Mouse (Mus musculus) heart, adult 2 months (tissue): Measurements from ENCODE around the gene Magi2. TPM values are rescaled to one million over a fixed set of nuclear protein-coding genes. Genes with fewer than 3 reads are reported as not detected.

Experiments
- DNase-seq, 2 experiments: peaks; one replicate each; pipeline ENCODE4 v3.0.0; 2021
- H3K27ac ChIP-seq: fragments of 200-600 bp; 2 replicates; pipeline ENCODE4 v1.8.1; 2022
- H3K27me3 ChIP-seq: fragments of 200-500 bp; 2 replicates; pipeline ENCODE4 v1.6.1; 2012; ENCODE audit warnings: mild to moderate bottlenecking, low read length, inconsistent platforms, mixed read lengths; ENCODE audit not compliant: control insufficient read depth, insufficient read depth
- H3K36me3 ChIP-seq: fragments of 200-500 bp; 2 replicates; pipeline ENCODE4 v1.6.1; 2012; ENCODE audit warnings: low read length, inconsistent platforms; ENCODE audit not compliant: control insufficient read depth, insufficient read depth
- H3K4me1 ChIP-seq: fragments of 200-500 bp; 2 replicates; pipeline ENCODE4 v1.6.1; 2011; ENCODE audit warnings: low read length; ENCODE audit not compliant: control insufficient read depth, insufficient read depth
- H3K4me3 ChIP-seq: fragments of 200-600 bp; 2 replicates; pipeline ENCODE4 v1.8.1; 2022
- H3K79me2 ChIP-seq: fragments of 200-500 bp; replicated peaks from 2 replicates; pipeline ENCODE4 v1.6.1; 2012; ENCODE audit warnings: mild to moderate bottlenecking, inconsistent platforms, low read length, moderate library complexity, mixed read lengths; ENCODE audit not compliant: control insufficient read depth, insufficient read depth
- H3K9ac ChIP-seq: fragments of 200-500 bp; 2 replicates; pipeline ENCODE4 v1.6.1; 2012; ENCODE audit warnings: low read depth, mild to moderate bottlenecking, control low read depth, inconsistent platforms, low read length, mixed read lengths
- CTCF ChIP-seq: fragments of 200-600 bp; IDR thresholded peaks from 2 replicates; pipeline ENCODE4 v1.8.1; 2022; ENCODE audit warnings: antibody characterized with exemption, mild to moderate bottlenecking, moderate library complexity
- EP300 ChIP-seq: fragments of 200-500 bp; IDR thresholded peaks from 2 replicates; pipeline ENCODE4 v1.6.1; 2011; ENCODE audit warnings: low read depth, low read length, control low read depth; ENCODE audit not compliant: insufficient read depth
- POLR2A ChIP-seq: fragments of 200-500 bp; IDR thresholded peaks from 2 replicates; pipeline ENCODE4 v1.6.1; 2011; ENCODE audit warnings: mild to moderate bottlenecking, low read depth, low read length, control low read depth; ENCODE audit not compliant: insufficient read depth
- WGBS: fragments of 180-500 bp; shearing (Covaris S2); methylation state at CpG from one replicate; pipeline ENCODE4 v1.1.7; 2018; 5-methylcytosine and 5-hydroxymethylcytosine counted together
- intact Hi-C: fragments of 180-260 bp; cut with DNase I; formaldehyde crosslinking; loops from one replicate; pipeline ENCODE4 v1.15.1; 2025
- polyA plus RNA-seq: library from polyadenylated mRNA; depleted of rRNA; stranded (reverse); fragments of >200 nt; gene quantifications from 2 replicates; pipeline ENCODE4 v1.2.3, GENCODE M21; 2012
- total RNA-seq, 2 experiments: library from RNA; stranded (reverse); gene quantifications; 2 replicates each; pipeline ENCODE4 v1.2.3; 2021

The Magi2 gene
- total and polyA plus RNA-seq, 3 experiments = 2.0 to 8.2 (median 7.0) TPM

GRCm38 (mm10) chr5:20606497-20606896 is 1379.7 kb downstream of the Magi2 start:
- no peaks in the 10 kb centered on the region for H3K36me3 ChIP-seq
- TF ChIP-seq EP300 (no peak), POLR2A (no peak), CTCF (no peak)
- intact Hi-C loops = no loop called here
- 76% methylated on average over 5 of the region's 5 CpGs for WGBS
- DNase-seq = no peak
- H3K9ac ChIP-seq = no peak overlapping the region
- no peaks in the 10 kb centered on the region for H3K27me3 ChIP-seq
- H3K4me3 ChIP-seq = no peak overlapping the region
- no peaks in the 10 kb centered on the region for H3K79me2 ChIP-seq
- no peak overlapping the region for H3K27ac ChIP-seq
- H3K4me1 ChIP-seq = no peaks in the 10 kb centered on the region

GRCm38 (mm10) chr5:20607503-20607902 is 1380.7 kb downstream of the Magi2 start:
- H3K4me3 ChIP-seq = no peak overlapping the region
- no peaks in the 10 kb centered on the region for H3K27me3 ChIP-seq
- H3K4me1 ChIP-seq = no peaks in the 10 kb centered on the region
- WGBS = 47% methylated on average over 1 of the region's 1 CpGs
- H3K9ac ChIP-seq = no peak overlapping the region
- TF ChIP-seq POLR2A (no peak), EP300 (no peak), CTCF (no peak)
- no peaks in the 10 kb centered on the region for H3K36me3 ChIP-seq
- H3K27ac ChIP-seq = no peak overlapping the region
- no peaks in the 10 kb centered on the region for H3K79me2 ChIP-seq
- intact Hi-C loops = no loop called here
- DNase-seq = no peak

- Histone ChIP-seq H3K36me3 (no peaks in the 10 kb centered on the region), H3K27me3 (no peaks in the 10 kb centered on the region), H3K27ac (no peak overlapping the region), H3K4me1 (no peaks in the 10 kb centered on the region), H3K79me2 (no peaks in the 10 kb centered on the region), H3K4me3 (no peak overlapping the region), H3K9ac (no peak overlapping the region)
- DNase-seq = no peak
- WGBS = 85% methylated on average over 12 of the region's 12 CpGs
- intact Hi-C loops = no loop called here
- TF ChIP-seq EP300 (no peak), POLR2A (no peak), CTCF (no peak)
Measured at GRCm38 (mm10) chr5:20609206-20609935, 1382.5 kb downstream of the Magi2 start.

GRCm38 (mm10) chr5:20610640-20611039 is 1383.8 kb downstream of the Magi2 start:
- no peak overlapping the region for H3K9ac ChIP-seq
- 57% methylated on average over 2 of the region's 2 CpGs for WGBS
- TF ChIP-seq POLR2A (no peak), CTCF (no peak), EP300 (no peak)
- H3K4me3 ChIP-seq = no peak overlapping the region
- no peaks in the 10 kb centered on the region for H3K36me3 ChIP-seq
- no peak for DNase-seq
- no peaks in the 10 kb centered on the region for H3K4me1 ChIP-seq
- intact Hi-C loops = no loop called here
- no peaks in the 10 kb centered on the region for H3K27me3 ChIP-seq
- H3K79me2 ChIP-seq = no peaks in the 10 kb centered on the region
- no peak overlapping the region for H3K27ac ChIP-seq

GRCm38 (mm10) chr5:20612616-20613015 is 1385.8 kb downstream of the Magi2 start:
- DNase-seq = no peak
- H3K27me3 ChIP-seq = no peaks in the 10 kb centered on the region
- no peak overlapping the region for H3K4me3 ChIP-seq
- 76% methylated on average over 9 of the region's 9 CpGs for WGBS
- H3K79me2 ChIP-seq = no peaks in the 10 kb centered on the region
- no peak overlapping the region for H3K27ac ChIP-seq
- H3K36me3 ChIP-seq = no peaks in the 10 kb centered on the region
- TF ChIP-seq POLR2A (no peak), CTCF (no peak), EP300 (no peak)
- intact Hi-C loops = no loop called here
- no peak overlapping the region for H3K9ac ChIP-seq
- no peaks in the 10 kb centered on the region for H3K4me1 ChIP-seq

GRCm38 (mm10) chr5:20614891-20615290 is 1388.1 kb downstream of the Magi2 start:
- Histone ChIP-seq H3K36me3 (no peaks in the 10 kb centered on the region), H3K9ac (no peak overlapping the region), H3K79me2 (no peaks in the 10 kb centered on the region), H3K4me1 (no peaks in the 10 kb centered on the region), H3K27me3 (no peaks in the 10 kb centered on the region), H3K27ac (no peak overlapping the region), H3K4me3 (no peak overlapping the region)
- DNase-seq = no peak
- TF ChIP-seq EP300 (no peak), CTCF (no peak), POLR2A (no peak)
- 78% methylated on average over 4 of the region's 4 CpGs for WGBS
- intact Hi-C loops = no loop called here
